Mouse (Mus musculus) intestine, embryonic 14.5 days (tissue): Measurements from ENCODE around the gene Irgq. TPM values are rescaled to one million over a fixed set of nuclear protein-coding genes. Genes with fewer than 3 reads are reported as not detected.

ENCODE experiments used
- ATAC-seq: fragments of 200-750 bp; cut with Nextera tagmentation; replicated peaks from 2 replicates; pipeline ENCODE4 v1.8.0; 2017; ENCODE audit warnings: low read depth, moderate number of reproducible peaks, moderate TSS enrichment, moderate library complexity; ENCODE audit not compliant: low FRiP score, low TSS enrichment
- DNase-seq: peaks from one replicate; pipeline ENCODE4 v3.0.0-alpha.2; 2018; ENCODE audit warnings: low spot score
- H3K27ac ChIP-seq: fragments of 300-500 bp; sonication (generic); 2 replicates; pipeline ENCODE4 v1.5.1; 2014; ENCODE audit warnings: low read depth, mild to moderate bottlenecking, control low read depth
- H3K27me3 ChIP-seq: fragments of 300-500 bp; sonication (generic); replicated peaks from 2 replicates; pipeline ENCODE4 v1.6.1; 2014; ENCODE audit warnings: low read length, control low read depth; ENCODE audit not compliant: control insufficient read depth, insufficient read depth
- H3K36me3 ChIP-seq: fragments of 300-500 bp; sonication (generic); 2 replicates; pipeline ENCODE4 v1.6.1; 2014; ENCODE audit warnings: low read length, control low read depth; ENCODE audit not compliant: control insufficient read depth, insufficient read depth
- H3K4me1 ChIP-seq: fragments of 300-500 bp; sonication (generic); replicated peaks from 2 replicates; pipeline ENCODE4 v1.6.1; 2014; ENCODE audit warnings: low read length, control low read depth, mixed read lengths; ENCODE audit not compliant: control insufficient read depth, insufficient read depth
- H3K4me2 ChIP-seq: fragments of 300-500 bp; sonication (generic); 2 replicates; pipeline ENCODE4 v1.6.1; 2014; ENCODE audit warnings: low read length
- H3K4me3 ChIP-seq: fragments of 300-500 bp; sonication (generic); 2 replicates; pipeline ENCODE4 v1.5.1; 2014; ENCODE audit warnings: low read depth, low read length, control low read depth, mixed read lengths
- H3K9ac ChIP-seq: fragments of 300-500 bp; sonication (generic); 2 replicates; pipeline ENCODE4 v1.6.1; 2014; ENCODE audit warnings: mild to moderate bottlenecking, low read length
- H3K9me3 ChIP-seq: fragments of 300-500 bp; sonication (generic); 2 replicates; pipeline ENCODE4 v1.6.1; 2016; ENCODE audit warnings: low read length, control low read depth; ENCODE audit not compliant: control insufficient read depth
- WGBS: fragments of 180-500 bp; shearing (Covaris S2); extraction: QIAGEN DNeasy Blood & Tissue Kit; methylation state at CpG from one replicate; pipeline ENCODE4 v1.1.7; 2014; 5-methylcytosine and 5-hydroxymethylcytosine counted together
- polyA plus RNA-seq: library from polyadenylated mRNA; unstranded; fragments of >200 nt; fragmentation: Nextera tagmentation; extraction: Ambion mirVana; gene quantifications from 2 replicates; pipeline ENCODE4 v1.2.1, GENCODE M21; 2014

The Irgq gene
- polyA plus RNA-seq, 1 experiment from 2014 or later, result 6.3 TPM

DNA sequence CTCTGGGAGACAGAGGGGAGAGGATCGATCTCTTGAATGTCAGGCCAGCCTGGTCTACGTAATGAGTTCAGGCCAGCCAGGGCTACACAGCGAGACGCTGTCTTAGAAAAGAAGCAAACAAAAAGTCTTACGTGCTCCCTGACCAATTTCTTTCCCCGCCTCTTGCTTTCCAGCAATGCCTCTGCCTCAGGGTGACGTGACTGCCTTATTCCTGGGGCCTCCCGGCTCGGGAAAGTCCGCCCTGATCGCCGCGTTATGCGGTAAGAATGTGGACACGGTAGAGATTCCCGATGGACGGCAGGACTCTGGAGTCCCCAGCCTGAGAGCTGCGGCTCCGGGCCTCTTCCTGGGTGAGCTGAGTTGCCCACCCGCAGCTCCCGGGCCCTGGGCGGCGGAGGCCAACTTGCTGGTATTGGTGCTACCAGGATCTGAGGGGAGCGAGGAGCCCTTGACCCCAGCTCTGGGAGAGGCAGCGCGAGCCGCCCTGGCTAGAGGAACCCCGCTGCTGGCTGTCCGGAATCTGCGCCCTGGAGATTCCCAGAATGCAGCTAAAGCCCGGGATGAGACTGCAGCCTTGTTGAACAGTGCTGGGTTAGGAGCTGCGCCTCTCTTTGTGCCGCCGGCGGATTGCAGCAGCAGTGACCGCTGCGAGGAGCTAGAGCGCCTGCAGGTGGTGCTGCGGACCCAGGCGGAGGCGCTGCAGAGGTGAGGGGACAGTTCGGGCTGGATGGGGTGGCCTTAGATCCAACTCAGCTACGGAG lies 902 bp downstream of the Irgq start:
- WGBS, result 2% methylated on average over 43 of the region's 43 CpGs

DNA sequence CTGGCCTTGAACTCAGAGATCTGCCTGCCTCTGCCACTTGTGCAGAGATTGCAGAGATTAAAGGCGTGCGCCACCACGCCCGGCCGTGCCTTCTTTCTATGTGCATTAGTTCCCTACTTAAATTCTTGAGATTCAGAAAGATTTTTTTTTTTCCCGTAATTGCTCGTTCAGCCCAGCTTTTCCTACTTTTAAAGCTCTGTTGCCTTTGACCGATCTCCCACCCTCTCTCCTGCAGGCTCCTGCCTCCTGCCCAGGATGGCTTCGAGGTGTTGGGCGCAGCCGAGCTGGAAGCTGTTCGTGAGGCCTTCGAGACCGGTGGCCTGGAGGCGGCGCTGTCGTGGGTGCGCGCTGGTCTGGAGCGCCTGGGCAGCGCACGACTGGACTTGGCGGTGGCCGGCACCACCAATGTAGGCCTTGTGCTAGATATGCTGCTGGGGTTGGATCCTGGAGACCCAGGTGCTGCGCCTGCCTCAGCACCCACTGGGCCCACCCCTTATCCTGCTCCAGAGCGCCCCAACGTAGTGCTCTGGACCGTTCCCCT lies 2.6 kb downstream of the Irgq start:
- no peaks in the 10 kb centered on the region for H3K9me3 ChIP-seq
- H3K4me1 ChIP-seq, result peaks cover 15% of the 10 kb centered on the region
- H3K27me3 ChIP-seq, result 0 out of 2 replicates have a peak, but pooled peaks cover 3% of the 10 kb centered on the region
- WGBS, result 76% methylated on average over 28 of the region's 28 CpGs
- no peak for DNase-seq
- no peak overlapping the region for H3K4me3 ChIP-seq
- H3K9ac ChIP-seq, result no peak overlapping the region
- no peak for ATAC-seq
- H3K27ac ChIP-seq, result no peak overlapping the region
- H3K4me2 ChIP-seq, result no peak overlapping the region
- peaks cover 16% of the 10 kb centered on the region for H3K36me3 ChIP-seq

More for the DNA sequence above, 902 bp downstream of the Irgq start:
- ATAC-seq (peak; percentile 52), DNase-seq (peak; percentile 86)
- Histone ChIP-seq H3K4me1 (peaks cover 15% of the 10 kb centered on the region), H3K4me3 (peak overlapping the region; percentile 82), H3K27ac (peak overlapping the region; percentile 63), H3K9me3 (no peaks in the 10 kb centered on the region), H3K4me2 (peak overlapping the region; percentile 93), H3K27me3 (0 out of 2 replicates have a peak, but pooled peaks cover 3% of the 10 kb centered on the region), H3K36me3 (peaks cover 16% of the 10 kb centered on the region), H3K9ac (peak overlapping the region; percentile 75)

DNA sequence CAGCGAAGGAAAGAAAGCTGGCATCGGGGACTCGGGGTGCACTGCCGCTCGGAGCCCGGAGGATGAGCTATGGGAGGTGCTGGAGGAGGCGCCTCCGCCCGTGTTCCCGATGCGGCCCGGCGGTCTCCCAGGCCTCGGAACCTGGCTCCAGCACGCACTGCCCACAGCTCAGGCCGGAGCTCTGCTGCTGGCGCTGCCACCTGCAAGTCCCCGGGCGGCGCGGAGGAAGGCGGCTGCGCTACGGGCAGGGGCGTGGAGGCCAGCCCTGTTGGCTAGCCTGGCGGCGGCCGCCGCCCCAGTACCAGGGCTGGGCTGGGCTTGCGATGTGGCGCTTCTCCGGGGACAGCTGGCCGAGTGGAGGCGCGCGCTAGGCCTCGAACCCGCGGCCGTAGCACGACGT lies 3.3 kb downstream of the Irgq start:
- DNase-seq, result no peak
- Histone ChIP-seq H3K36me3 (peaks cover 16% of the 10 kb centered on the region), H3K9ac (no peak overlapping the region), H3K9me3 (no peaks in the 10 kb centered on the region), H3K27me3 (0 out of 2 replicates have a peak, but pooled peaks cover 3% of the 10 kb centered on the region), H3K4me3 (no peak overlapping the region), H3K4me2 (no peak overlapping the region), H3K4me1 (peaks cover 15% of the 10 kb centered on the region), H3K27ac (no peak overlapping the region)
- 48% methylated on average over 42 of the region's 42 CpGs for WGBS
- ATAC-seq, result no peak

DNA sequence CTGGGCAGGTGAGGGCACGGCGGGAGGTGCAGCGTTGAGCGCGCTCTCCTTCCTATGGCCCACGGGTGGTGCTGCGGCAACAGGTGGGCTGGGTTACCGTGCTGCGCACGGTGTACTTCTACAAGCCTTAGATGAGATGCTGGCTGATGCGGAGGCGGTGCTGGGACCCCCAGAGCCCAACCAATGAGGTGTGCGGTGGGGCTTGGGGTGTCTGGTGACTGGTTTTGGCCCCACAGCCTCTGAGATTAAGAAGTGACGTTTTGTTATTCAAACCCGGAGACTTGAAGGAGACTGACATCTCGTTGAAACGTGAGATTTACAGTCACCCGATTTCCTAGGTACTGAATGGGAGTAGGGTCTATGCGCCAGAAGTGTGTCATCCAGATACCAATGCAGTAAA lies 3.8 kb downstream of the Irgq start:
- 0 out of 2 replicates have a peak, but pooled peaks cover 3% of the 10 kb centered on the region for H3K27me3 ChIP-seq
- no peak overlapping the region for H3K4me2 ChIP-seq
- H3K36me3 ChIP-seq, result peaks cover 16% of the 10 kb centered on the region
- no peak overlapping the region for H3K9ac ChIP-seq
- ATAC-seq (no peak), DNase-seq (no peak)
- WGBS, result 46% methylated on average over 19 of the region's 19 CpGs
- H3K4me3 ChIP-seq, result no peak overlapping the region
- H3K9me3 ChIP-seq, result no peaks in the 10 kb centered on the region
- peaks cover 13% of the 10 kb centered on the region for H3K4me1 ChIP-seq
- no peak overlapping the region for H3K27ac ChIP-seq

DNA sequence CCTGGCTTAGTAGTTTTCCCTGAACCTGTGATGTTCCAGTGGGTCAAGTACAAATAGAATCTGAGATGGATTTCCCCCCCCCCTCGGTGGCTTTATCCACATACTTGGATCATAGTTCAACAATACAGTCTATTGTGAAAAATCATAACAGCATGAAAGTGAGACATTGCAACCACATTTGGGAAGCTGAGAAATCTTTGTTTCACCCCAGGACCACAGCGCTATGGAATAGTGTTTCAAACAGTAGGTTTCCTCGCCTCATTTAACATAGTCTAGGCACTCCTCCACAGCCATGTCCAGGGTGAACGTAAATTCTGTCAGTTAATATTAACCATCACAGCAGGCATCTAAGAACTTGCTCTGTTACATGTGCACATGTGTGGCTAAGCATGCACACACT lies 6.6 kb downstream of the Irgq start:
- ATAC-seq (no peak), DNase-seq (no peak)
- Histone ChIP-seq H3K27ac (no peak overlapping the region), H3K9me3 (no peaks in the 10 kb centered on the region), H3K4me3 (no peak overlapping the region), H3K36me3 (peaks cover 16% of the 10 kb centered on the region), H3K4me2 (no peak overlapping the region), H3K4me1 (peaks cover 4% of the 10 kb centered on the region), H3K9ac (no peak overlapping the region), H3K27me3 (0 out of 2 replicates have a peak, but pooled peaks cover 3% of the 10 kb centered on the region)
- 83% methylated on average over 4 of the region's 4 CpGs for WGBS

DNA sequence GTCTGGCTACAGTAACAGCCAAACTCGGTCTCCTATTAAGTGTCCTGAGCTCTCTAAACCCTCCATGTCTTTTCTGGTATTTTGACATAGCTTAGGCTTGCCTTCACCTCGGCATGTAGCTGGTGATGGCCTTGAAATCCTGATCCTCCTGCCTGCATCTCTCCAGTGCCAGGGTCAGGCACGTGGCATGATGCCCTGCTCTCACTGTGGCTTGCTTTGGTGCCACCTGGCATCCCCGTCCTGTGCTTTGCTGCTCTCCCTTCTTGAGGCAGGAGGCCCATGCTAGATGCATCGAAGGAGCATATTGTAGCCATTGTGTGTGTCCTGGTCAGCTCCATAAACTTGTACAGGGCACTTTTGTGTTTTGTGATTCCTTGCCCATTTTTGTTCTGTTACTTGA lies 7.1 kb downstream of the Irgq start:
- H3K4me1 ChIP-seq, result no peaks in the 10 kb centered on the region
- no peak overlapping the region for H3K4me3 ChIP-seq
- peaks cover 16% of the 10 kb centered on the region for H3K36me3 ChIP-seq
- H3K9me3 ChIP-seq, result no peaks in the 10 kb centered on the region
- no peak for DNase-seq
- H3K9ac ChIP-seq, result no peak overlapping the region
- 80% methylated on average over 5 of the region's 5 CpGs for WGBS
- ATAC-seq, result no peak
- no peak overlapping the region for H3K27ac ChIP-seq
- H3K27me3 ChIP-seq, result 0 out of 2 replicates have a peak, but pooled peaks cover 3% of the 10 kb centered on the region
- no peak overlapping the region for H3K4me2 ChIP-seq

DNA sequence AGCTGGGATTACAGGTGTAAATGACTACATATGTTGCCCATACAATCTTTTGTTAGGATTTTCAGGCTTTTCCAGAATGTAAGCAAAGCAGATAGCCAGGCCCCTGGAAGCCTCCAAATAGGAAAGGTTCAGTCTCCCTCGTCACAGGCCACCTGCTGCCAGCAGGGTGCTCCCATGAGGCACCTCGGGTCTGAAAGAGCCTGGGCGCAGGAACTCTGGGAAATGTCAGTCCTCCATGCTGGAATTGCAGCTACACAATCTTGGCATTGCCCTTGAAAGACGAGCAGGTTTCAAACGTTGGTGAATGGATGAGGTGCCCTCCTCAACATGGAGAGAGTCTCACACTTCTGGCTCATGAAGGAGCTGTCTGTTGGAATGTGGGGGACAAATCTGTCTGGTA lies 7.7 kb downstream of the Irgq start:
- Histone ChIP-seq H3K36me3 (peaks cover 14% of the 10 kb centered on the region), H3K4me3 (no peak overlapping the region), H3K27me3 (0 out of 2 replicates have a peak, but pooled peaks cover 3% of the 10 kb centered on the region), H3K4me1 (no peaks in the 10 kb centered on the region), H3K27ac (no peak overlapping the region), H3K9me3 (no peaks in the 10 kb centered on the region), H3K9ac (no peak overlapping the region), H3K4me2 (no peak overlapping the region)
- DNase-seq (no peak), ATAC-seq (no peak)
- WGBS, result 44% methylated on average over 5 of the region's 5 CpGs

DNA sequence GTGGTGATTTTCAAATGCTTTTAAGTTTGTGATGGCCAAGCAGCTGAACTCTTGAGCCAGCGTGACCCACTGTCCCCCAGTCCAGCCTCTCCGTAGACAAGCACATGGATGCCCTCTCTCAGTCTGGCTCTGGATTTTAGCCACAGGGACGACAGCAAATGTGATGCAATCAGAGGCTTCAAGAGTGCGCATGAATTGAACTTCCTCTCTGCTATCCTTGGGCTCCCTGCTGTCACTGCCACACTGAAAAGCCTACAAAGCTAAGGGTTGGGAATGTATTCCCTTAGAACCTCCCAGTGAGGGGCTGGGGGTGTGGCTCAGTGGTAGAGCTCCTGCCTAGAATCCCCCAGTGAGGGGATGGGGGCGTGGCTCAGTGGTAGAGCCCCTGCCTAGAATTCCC lies 8.2 kb downstream of the Irgq start:
- no peak for DNase-seq
- ATAC-seq, result no peak
- H3K4me3 ChIP-seq, result no peak overlapping the region
- H3K27me3 ChIP-seq, result no peaks in the 10 kb centered on the region
- no peak overlapping the region for H3K4me2 ChIP-seq
- H3K9ac ChIP-seq, result no peak overlapping the region
- WGBS, result 86% methylated on average over 5 of the region's 5 CpGs
- no peak overlapping the region for H3K27ac ChIP-seq
- no peaks in the 10 kb centered on the region for H3K9me3 ChIP-seq
- H3K4me1 ChIP-seq, result no peaks in the 10 kb centered on the region
- H3K36me3 ChIP-seq, result peaks cover 9% of the 10 kb centered on the region
